Mouse (Mus musculus) lung, embryonic 15.5 days (tissue): Measurements from ENCODE around the gene Nat14. TPM values are rescaled to one million over a fixed set of nuclear protein-coding genes. Genes with fewer than 3 reads are reported as not detected.
"Not testable (repeated sequence)": the region's sequence is repeated elsewhere in the genome, so short reads cannot be mapped to it uniquely, and the experiment has no call there.

Source experiments
- ATAC-seq: fragments of 200-750 bp; cut with Nextera tagmentation; 2 replicates; pipeline ENCODE4 v1.8.0; 2017; ENCODE audit warnings: moderate number of reproducible peaks, borderline replicate concordance; ENCODE audit not compliant: low FRiP score, low TSS enrichment; ENCODE audit errors: extremely low read depth
- H3K27ac ChIP-seq: fragments of 300-500 bp; sonication (generic); 2 replicates; pipeline ENCODE4 v1.5.1; 2015; ENCODE audit warnings: moderate library complexity, mild to moderate bottlenecking, inconsistent platforms
- H3K27me3 ChIP-seq: fragments of 300-500 bp; sonication (generic); 2 replicates; pipeline ENCODE4 v1.6.1; 2015; ENCODE audit warnings: inconsistent platforms
- H3K36me3 ChIP-seq: fragments of 300-500 bp; sonication (generic); 2 replicates; pipeline ENCODE4 v1.6.1; 2015; ENCODE audit warnings: inconsistent platforms
- H3K4me1 ChIP-seq: fragments of 300-500 bp; sonication (generic); 2 replicates; pipeline ENCODE4 v1.6.1; 2015; ENCODE audit warnings: inconsistent platforms
- H3K4me2 ChIP-seq: fragments of 300-500 bp; sonication (generic); 2 replicates; pipeline ENCODE4 v1.6.1; 2015; ENCODE audit warnings: inconsistent platforms, mild to moderate bottlenecking, moderate library complexity
- H3K4me3 ChIP-seq: fragments of 300-500 bp; sonication (generic); 2 replicates; pipeline ENCODE4 v1.5.1; 2015; ENCODE audit warnings: mild to moderate bottlenecking, inconsistent platforms
- H3K9ac ChIP-seq: fragments of 300-500 bp; sonication (generic); 2 replicates; pipeline ENCODE4 v1.6.1; 2015; ENCODE audit warnings: inconsistent platforms
- H3K9me3 ChIP-seq: fragments of 300-500 bp; sonication (generic); 2 replicates; pipeline ENCODE4 v1.6.1; 2016; ENCODE audit warnings: inconsistent platforms
- WGBS: fragments of 180-500 bp; shearing (Covaris S2); methylation state at CpG from one replicate; pipeline ENCODE4 v1.1.7; 2015; 5-methylcytosine and 5-hydroxymethylcytosine counted together
- polyA plus RNA-seq: library from polyadenylated mRNA; unstranded; fragments of >200 nt; fragmentation: Nextera tagmentation; extraction: Ambion mirVana; gene quantifications from 2 replicates; pipeline ENCODE4 v1.2.1, GENCODE M21; 2015

The Nat14 gene
- polyA plus RNA-seq = 2.8 and 3.7 TPM in 2 replicates

- H3K4me3 ChIP-seq = peak within 1 kb of the TSS; percentile 30
- no peaks in the 10 kb centered on the region for H3K9me3 ChIP-seq
- peak within 1 kb of the TSS; percentile 65 for H3K4me2 ChIP-seq
- ATAC-seq = no peak
- peaks cover 57% of the 10 kb centered on the region for H3K4me1 ChIP-seq
- 30% methylated on average over 8 of the region's 8 CpGs for whole genome bisulfite sequencing
- peak within 1 kb of the TSS; percentile 32 for H3K9ac ChIP-seq
- peak within 1 kb of the TSS; percentile 70 for H3K27ac ChIP-seq
- no peaks in the 10 kb centered on the region for H3K27me3 ChIP-seq
- H3K36me3 ChIP-seq = peaks cover 27% of the 10 kb centered on the region
Measured at GRCm38 (mm10) chr7:4921824-4922482, at the start of gene Nat14. Gene Nat14, plus strand, starts transcription at chr7:4922028.

GRCm38 (mm10) chr7:4876753-4877221 lies 45.0 kb upstream of the Nat14 start, which contains the start of gene Isoc2a:
Gene Isoc2a, plus strand, starts transcription at chr7:4877153.
- peak; percentile 99 for ATAC-seq
- 1% methylated on average over 22 of the region's 22 CpGs for WGBS
- Histone ChIP-seq H3K4me1 (peaks cover 14% of the 10 kb centered on the region), H3K36me3 (no peaks in the 10 kb centered on the region), H3K9ac (peak within 1 kb of the TSS; percentile 48), H3K27ac (no peak within 1 kb of the TSS), H3K27me3 (no peaks in the 10 kb centered on the region), H3K4me2 (peak within 1 kb of the TSS; percentile 81), H3K4me3 (peak within 1 kb of the TSS; percentile 52), H3K9me3 (no peaks in the 10 kb centered on the region)

GRCm38 (mm10) chr7:4877226-4877625 lies 44.6 kb upstream of the Nat14 start:
- Histone ChIP-seq H3K4me2 (peak overlapping the region; percentile 81), H3K36me3 (no peaks in the 10 kb centered on the region), H3K27ac (no peak overlapping the region), H3K4me3 (peak overlapping the region; percentile 52), H3K9me3 (no peaks in the 10 kb centered on the region), H3K4me1 (peaks cover 14% of the 10 kb centered on the region), H3K9ac (peak overlapping the region; percentile 48), H3K27me3 (no peaks in the 10 kb centered on the region)
- no peak; the same call in 1 of the 2 replicates for ATAC-seq
- 7% methylated on average over 11 of the region's 11 CpGs for WGBS

GRCm38 (mm10) chr7:4878186-4878585 lies 43.6 kb upstream of the Nat14 start:
- H3K27ac ChIP-seq = no peak overlapping the region
- no peaks in the 10 kb centered on the region for H3K27me3 ChIP-seq
- H3K4me3 ChIP-seq = peak overlapping the region; percentile 52; the same call in 1 of the 2 replicates
- no peak for ATAC-seq
- H3K36me3 ChIP-seq = no peaks in the 10 kb centered on the region
- H3K4me1 ChIP-seq = peaks cover 14% of the 10 kb centered on the region
- no peak overlapping the region for H3K9ac ChIP-seq
- H3K4me2 ChIP-seq = peak overlapping the region; percentile 81
- H3K9me3 ChIP-seq = no peaks in the 10 kb centered on the region

DNA sequence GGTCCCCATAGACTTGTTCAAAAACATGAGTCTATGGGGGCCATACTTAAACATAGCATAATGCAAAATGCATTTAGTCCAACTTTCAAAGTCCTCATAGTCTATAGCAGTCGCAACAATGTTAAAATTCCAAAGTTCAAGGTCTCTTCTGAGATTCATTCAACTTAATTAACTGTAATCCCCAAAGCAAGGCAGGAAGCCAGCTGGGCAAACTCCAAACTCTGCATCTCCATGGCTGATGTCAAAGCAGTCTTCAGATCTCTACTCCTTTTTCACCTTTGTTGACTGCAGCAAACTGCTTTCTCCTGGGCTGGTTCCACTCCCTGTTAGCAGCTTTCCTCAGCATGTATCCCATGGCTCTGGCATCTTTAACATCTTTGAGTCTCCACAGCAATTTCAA lies 42.8 kb upstream of the Nat14 start:
- H3K27me3 ChIP-seq, H3K9ac ChIP-seq, H3K4me3 ChIP-seq, ATAC-seq, H3K4me2 ChIP-seq, H3K27ac ChIP-seq, H3K9me3 ChIP-seq, H3K36me3 ChIP-seq: not testable (repeated sequence)
- WGBS = 71% methylated on average over 1 of the region's 1 CpGs
- H3K4me1 ChIP-seq = peaks cover 14% of the 10 kb centered on the region

GRCm38 (mm10) chr7:4886680-4887079 lies 35.1 kb upstream of the Nat14 start:
- Histone ChIP-seq H3K27me3 (no peaks in the 10 kb centered on the region), H3K4me2 (no peak overlapping the region), H3K36me3 (no peaks in the 10 kb centered on the region), H3K4me1 (no peaks in the 10 kb centered on the region), H3K9me3 (no peaks in the 10 kb centered on the region), H3K9ac (no peak overlapping the region), H3K4me3 (no peak overlapping the region), H3K27ac (no peak overlapping the region)
- WGBS = 40% methylated on average over 4 of the region's 4 CpGs
- ATAC-seq = no peak

DNA sequence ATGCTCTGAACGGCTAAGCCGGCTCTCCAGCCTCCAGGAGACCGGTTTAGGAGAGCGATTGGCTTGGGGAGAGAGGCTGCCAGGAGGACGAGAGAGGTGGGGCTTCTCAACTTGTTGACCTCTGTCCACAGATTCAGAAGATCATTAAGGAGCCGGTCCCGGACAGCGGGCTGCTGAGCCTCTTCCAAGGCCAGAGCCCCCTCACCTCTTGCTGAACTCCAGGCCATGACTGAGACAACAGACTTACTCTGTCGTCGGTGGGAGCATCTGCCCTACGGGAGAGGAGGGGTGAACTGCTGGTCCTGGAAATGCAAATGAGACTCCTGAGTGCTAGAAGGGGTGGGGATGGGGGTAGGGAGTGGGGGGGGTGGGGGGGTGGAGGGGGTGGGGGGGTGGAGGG lies 26.6 kb upstream of the Nat14 start:
- Histone ChIP-seq H3K9ac (no peak overlapping the region), H3K9me3 (no peaks in the 10 kb centered on the region), H3K4me3 (no peak overlapping the region), H3K4me2 (no peak overlapping the region), H3K27ac (no peak overlapping the region), H3K27me3 (peaks cover 6% of the 10 kb centered on the region; the same call in 1 of the 2 replicates), H3K36me3 (no peaks in the 10 kb centered on the region), H3K4me1 (0 out of 2 replicates have a peak, but pooled peaks cover 4% of the 10 kb centered on the region)
- no peak for ATAC-seq
- 33% methylated on average over 11 of the region's 11 CpGs for WGBS

DNA sequence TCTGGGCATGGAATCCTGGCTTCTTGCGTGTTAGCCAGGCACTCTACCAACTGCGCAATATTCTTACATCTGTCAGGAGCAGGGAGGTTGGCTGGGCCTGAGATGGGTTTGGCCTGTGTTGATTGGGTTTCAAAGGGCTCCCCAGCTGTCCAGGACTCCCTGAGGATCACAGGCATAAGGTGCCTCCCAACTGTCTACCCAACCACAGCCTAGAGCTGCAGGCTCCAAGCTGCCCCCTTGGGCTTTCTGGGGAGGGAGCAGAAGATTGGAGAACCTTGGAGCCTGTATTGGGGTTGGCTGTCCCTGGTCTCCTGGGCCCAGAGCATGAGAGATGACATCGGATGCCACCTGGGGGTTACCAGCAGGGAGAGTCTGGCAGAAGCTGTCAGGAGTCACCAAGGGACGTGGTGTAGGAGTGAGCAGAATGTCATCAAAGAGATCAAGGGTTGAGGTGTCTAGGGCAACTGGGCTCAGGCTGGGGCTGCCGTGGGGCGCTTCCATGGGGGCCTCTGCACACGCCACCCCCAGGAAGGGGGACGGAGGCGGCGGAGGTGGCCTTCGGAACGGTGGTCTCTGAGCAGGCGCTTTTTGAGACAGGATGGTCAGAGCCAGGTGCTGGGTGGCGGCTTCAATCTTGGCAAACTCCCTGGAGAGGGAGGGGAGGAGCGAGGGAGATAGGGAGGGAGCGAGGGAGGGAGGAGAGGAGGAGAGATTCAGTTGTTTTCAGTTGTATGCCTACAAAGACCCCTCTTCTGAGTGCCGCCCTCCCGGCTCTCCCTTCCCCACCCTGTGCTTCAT lies 22.8 kb upstream of the Nat14 start:
- peak overlapping the region; percentile 10; the same call in 1 of the 2 replicates for H3K4me3 ChIP-seq
- peaks cover 6% of the 10 kb centered on the region; the same call in 1 of the 2 replicates for H3K27me3 ChIP-seq
- 0 out of 2 replicates have a peak, but pooled peaks cover 4% of the 10 kb centered on the region for H3K4me1 ChIP-seq
- peaks cover 3% of the 10 kb centered on the region; the same call in 1 of the 2 replicates for H3K9me3 ChIP-seq
- H3K27ac ChIP-seq = no peak overlapping the region
- no peak overlapping the region for H3K9ac ChIP-seq
- ATAC-seq = 0 out of 2 replicates have a peak, but pooled peaks have one; percentile 32
- no peaks in the 10 kb centered on the region for H3K36me3 ChIP-seq
- 17% methylated on average over 16 of the region's 18 CpGs for WGBS
- peak overlapping the region; percentile 48 for H3K4me2 ChIP-seq

- WGBS = 5% methylated on average over 19 of the region's 19 CpGs
- H3K27me3 ChIP-seq = peaks cover 6% of the 10 kb centered on the region; the same call in 1 of the 2 replicates
- no peak overlapping the region for H3K9ac ChIP-seq
- peak overlapping the region; percentile 48 for H3K4me2 ChIP-seq
- no peak overlapping the region for H3K27ac ChIP-seq
- ATAC-seq = no peak
- peaks cover 3% of the 10 kb centered on the region; the same call in 1 of the 2 replicates for H3K9me3 ChIP-seq
- H3K4me3 ChIP-seq = peak overlapping the region; percentile 10; the same call in 1 of the 2 replicates
- H3K4me1 ChIP-seq = 0 out of 2 replicates have a peak, but pooled peaks cover 4% of the 10 kb centered on the region
- no peaks in the 10 kb centered on the region for H3K36me3 ChIP-seq
Measured at GRCm38 (mm10) chr7:4899649-4900522, 21.9 kb upstream of the Nat14 start.

GRCm38 (mm10) chr7:4900523-4900851 lies 21.3 kb upstream of the Nat14 start:
- Histone ChIP-seq H3K36me3 (no peaks in the 10 kb centered on the region), H3K9ac (no peak overlapping the region), H3K9me3 (peaks cover 3% of the 10 kb centered on the region; the same call in 1 of the 2 replicates), H3K27me3 (peaks cover 6% of the 10 kb centered on the region; the same call in 1 of the 2 replicates), H3K4me1 (0 out of 2 replicates have a peak, but pooled peaks cover 4% of the 10 kb centered on the region), H3K4me2 (peak overlapping the region; percentile 48), H3K4me3 (0 out of 2 replicates have a peak overlapping the region, but pooled peaks have one; percentile 10), H3K27ac (no peak overlapping the region)
- 37% methylated on average over 11 of the region's 11 CpGs for WGBS
- ATAC-seq = no peak

GRCm38 (mm10) chr7:4901171-4901570 lies 20.7 kb upstream of the Nat14 start:
- Histone ChIP-seq H3K4me2 (no peak overlapping the region), H3K9ac (no peak overlapping the region), H3K36me3 (no peaks in the 10 kb centered on the region), H3K4me1 (0 out of 2 replicates have a peak, but pooled peaks cover 4% of the 10 kb centered on the region), H3K4me3 (no peak overlapping the region), H3K9me3 (peaks cover 3% of the 10 kb centered on the region; the same call in 1 of the 2 replicates), H3K27ac (no peak overlapping the region), H3K27me3 (peaks cover 6% of the 10 kb centered on the region; the same call in 1 of the 2 replicates)
- ATAC-seq = no peak
- 53% methylated on average over 8 of the region's 8 CpGs for WGBS
